ENCODE assay signal across 29 mouse cellular contexts in the genomic region with DNA sequence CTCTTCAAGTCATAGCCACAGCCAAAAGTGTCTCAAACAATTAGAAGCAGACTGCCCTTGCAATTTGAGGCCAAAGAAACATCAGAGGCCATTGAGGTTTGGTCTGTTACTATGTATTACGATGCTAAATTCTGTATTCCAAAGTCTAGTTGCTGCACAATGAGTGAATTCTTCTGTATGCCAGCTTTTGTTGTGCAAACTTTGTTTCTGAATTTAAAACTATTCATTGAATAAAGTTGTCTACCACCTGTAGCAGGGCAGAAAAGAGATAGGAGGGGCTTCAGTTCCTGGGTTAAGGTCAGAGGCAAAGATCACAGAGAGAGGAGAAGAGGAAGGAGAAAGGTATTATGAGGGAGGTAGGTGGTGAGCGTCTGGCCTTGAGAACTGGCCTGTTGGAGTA. TPM values are rescaled to one million over a fixed set of nuclear protein-coding genes. Genes with fewer than 3 reads are reported as not detected.
"Had no signal": no experiment of that assay in that cellular context is flagged by ENCODE, and none has a peak within 500 bp of the region (broad histone marks: within the 10 kb centered on the region; RNA-seq: fewer than 3 reads in every experiment).

No protein-coding gene starts in this region.

- DNase-seq: cerebellum, postnatal 10 days; cerebellum, postnatal 14 days; cerebellum, postnatal 25 days; embryo, embryonic 11 days; forebrain, postnatal 0 days; gastrocnemius, adult 2 months; gastrocnemius, postnatal 10 days; gastrocnemius, postnatal 14 days; gastrocnemius, postnatal 25 days; gastrocnemius, postnatal 36 days; heart, adult 11 months; heart, adult 18-20 months; heart, adult 2 months had no signal

- H3K27ac ChIP-seq: embryonic facial prominence, embryonic 10.5 days; embryonic facial prominence, embryonic 12.5 days; embryonic facial prominence, embryonic 13.5 days; embryonic facial prominence, embryonic 15.5 days; forebrain, embryonic 10.5 days; forebrain, embryonic 12.5 days; forebrain, embryonic 13.5 days; forebrain, embryonic 15.5 days; gastrocnemius, adult 2 months; heart, adult 2 months; heart, embryonic 10.5 days had no signal

- H3K36me3 ChIP-seq: embryonic facial prominence, embryonic 10.5 days; embryonic facial prominence, embryonic 12.5 days; embryonic facial prominence, embryonic 13.5 days; embryonic facial prominence, embryonic 15.5 days; forebrain, embryonic 10.5 days; forebrain, embryonic 12.5 days; forebrain, embryonic 15.5 days; heart, embryonic 10.5 days; heart, embryonic 12.5 days had no signal

- H3K9me3 ChIP-seq: embryonic facial prominence, embryonic 12.5 days; embryonic facial prominence, embryonic 15.5 days had no signal

- H3K4me3 ChIP-seq: embryonic facial prominence, embryonic 10.5 days; embryonic facial prominence, embryonic 12.5 days; embryonic facial prominence, embryonic 13.5 days; embryonic facial prominence, embryonic 15.5 days; erythroblast, embryonic 14.5 days; forebrain, embryonic 10.5 days; forebrain, embryonic 12.5 days; forebrain, embryonic 13.5 days; forebrain, embryonic 15.5 days; gastrocnemius, adult 2 months; heart, adult 2 months; heart, embryonic 10.5 days; heart, embryonic 12.5 days had no signal

- H3K4me1 ChIP-seq: embryonic facial prominence, embryonic 10.5 days; embryonic facial prominence, embryonic 12.5 days; embryonic facial prominence, embryonic 13.5 days; embryonic facial prominence, embryonic 15.5 days; forebrain, embryonic 10.5 days; forebrain, embryonic 12.5 days; forebrain, embryonic 13.5 days; forebrain, embryonic 15.5 days; heart, embryonic 10.5 days; heart, embryonic 12.5 days had no signal

- H3K9ac ChIP-seq: embryonic facial prominence, embryonic 12.5 days; embryonic facial prominence, embryonic 13.5 days; embryonic facial prominence, embryonic 15.5 days; forebrain, embryonic 12.5 days; forebrain, embryonic 13.5 days; forebrain, embryonic 15.5 days; forebrain, postnatal 0 days; heart, embryonic 12.5 days had no signal

RNA-seq across cellular contexts. Expression of a gene that starts 38.3 kb away (rescaled TPM):
- total RNA-seq: common myeloid progenitor, adult 5-6 weeks; forebrain, postnatal 0 days; gastrocnemius, adult 18-20 months; gastrocnemius, adult 2 months; gastrocnemius, adult 8-10 months; gastrocnemius, postnatal 10 days; gastrocnemius, postnatal 14 days; gastrocnemius, postnatal 25 days; gastrocnemius, postnatal 36 days; gastrocnemius, postnatal 4 days; granulocyte monocyte progenitor cell, adult 5-6 weeks; heart, adult 18-20 months; heart, adult 2 months had no signal
